Mouse (Mus musculus) thymus, adult 18-20 months (tissue): ENCODE data around the gene Casp7.
"Not testable (repeated sequence)": the region's sequence is repeated elsewhere in the genome, so short reads cannot be mapped to it uniquely, and the experiment has no call there.

ENCODE experiments used
- DNase-seq, 2 experiments: peaks; one replicate each; pipeline ENCODE4 v3.0.0; 2022; ENCODE audit warnings: mixed read lengths in 2 of 2

Gene Casp7

GRCm38 (mm10) chr19:56386095-56386494 is 10.8 kb upstream of the Casp7 start:
- DNase-seq, result no peak

GRCm38 (mm10) chr19:56387726-56388302 is 9.1 kb upstream of the Casp7 start:
- no peak for DNase-seq

- no peak for DNase-seq
These were observed 7.8 kb upstream of the Casp7 start for GRCm38 (mm10) chr19:56389176-56389575.

GRCm38 (mm10) chr19:56389879-56390278 is 7.0 kb upstream of the Casp7 start, which contains the start of gene Nrap:
TSS of gene Nrap (minus strand) at chr19:56390037.
- no peak for DNase-seq

- peak in 1 of 2 experiments; percentile 25 for DNase-seq
These were observed 5.5 kb upstream of the Casp7 start for GRCm38 (mm10) chr19:56391307-56392046.

- no peak for DNase-seq
These were observed 3.5 kb upstream of the Casp7 start for GRCm38 (mm10) chr19:56393311-56393866.

- no peak for DNase-seq
These were observed 1.6 kb upstream of the Casp7 start for GRCm38 (mm10) chr19:56395183-56395935.

- no peak for DNase-seq
These were observed 702 bp upstream of the Casp7 start for GRCm38 (mm10) chr19:56396227-56396626.

GRCm38 (mm10) chr19:56397663-56398527 is 966 bp downstream of the Casp7 start:
- DNase-seq, result no peak

- DNase-seq, result no peak
These were observed 1.5 kb downstream of the Casp7 start for GRCm38 (mm10) chr19:56398528-56398795.

- DNase-seq, result peak; percentile 58 to 71
These were observed 3.3 kb downstream of the Casp7 start for GRCm38 (mm10) chr19:56400200-56400599.

- DNase-seq, result no peak
These were observed 4.9 kb downstream of the Casp7 start for GRCm38 (mm10) chr19:56401864-56402263.

- DNase-seq, result no peak
These were observed 8.9 kb downstream of the Casp7 start for GRCm38 (mm10) chr19:56405824-56406223.

GRCm38 (mm10) chr19:56406581-56406980 is 9.7 kb downstream of the Casp7 start:
- no peak for DNase-seq

- not testable (repeated sequence) for DNase-seq
These were observed 13.0 kb downstream of the Casp7 start for GRCm38 (mm10) chr19:56409884-56410283.

- no peak for DNase-seq
These were observed 21.5 kb downstream of the Casp7 start for GRCm38 (mm10) chr19:56418404-56418803.

- DNase-seq, result no peak
These were observed 22.5 kb downstream of the Casp7 start for GRCm38 (mm10) chr19:56419452-56419851.

- no peak for DNase-seq
These were observed 23.4 kb downstream of the Casp7 start for GRCm38 (mm10) chr19:56420345-56420744.

- peak; percentile 20 to 26 for DNase-seq
These were observed 25.8 kb downstream of the Casp7 start for GRCm38 (mm10) chr19:56422476-56423338.

GRCm38 (mm10) chr19:56423370-56423769 is 26.4 kb downstream of the Casp7 start:
- DNase-seq, result no peak

GRCm38 (mm10) chr19:56424606-56425395 is 27.9 kb downstream of the Casp7 start:
- DNase-seq, result no peak
